Mouse (Mus musculus): ENCODE results near the gene Kcnc1. TPM values are rescaled to one million over a fixed set of nuclear protein-coding genes. Genes with fewer than 3 reads are reported as not detected.
A peak's percentile ranks its signal among the peaks of the same experiment; 100 is the strongest.

Gene Kcnc1
- polyA plus RNA-seq, 1 experiment from 2014 or later = 0.14 TPM

GRCm38 (mm10) chr7:46394933-46395332 is 1.4 kb upstream of the Kcnc1 start:
- H3K36me3 ChIP-seq = no peaks in the 10 kb centered on the region
- 41% methylated on average over 4 of the region's 4 CpGs for WGBS (ENCODE audit: insufficient replicate concordance)
- no peak overlapping the region for H3K4me3 ChIP-seq (replicated peaks)
- H3K4me1 ChIP-seq (replicated peaks) = no peaks in the 10 kb centered on the region; the same call in 1 of the 2 replicates
- H3K27ac ChIP-seq = no peak overlapping the region
- H3K27me3 ChIP-seq = peaks cover 64% of the 10 kb centered on the region
- H3K9me3 ChIP-seq (replicated peaks) = no peaks in the 10 kb centered on the region
- ATAC-seq (ENCODE audit: low read depth) (no peak), DNase-seq (no peak)
- no peak overlapping the region for H3K4me2 ChIP-seq
- H3K9ac ChIP-seq = no peak overlapping the region

GRCm38 (mm10) chr7:46395571-46395970 is 726 bp upstream of the Kcnc1 start:
- Histone ChIP-seq H3K27me3 (peaks cover 69% of the 10 kb centered on the region), H3K9ac (no peak overlapping the region), H3K4me1 (replicated peaks) (no peaks in the 10 kb centered on the region; the same call in 1 of the 2 replicates), H3K27ac (no peak overlapping the region), H3K4me2 (peak overlapping the region; percentile 62; the same call in 1 of the 2 replicates), H3K36me3 (no peaks in the 10 kb centered on the region), H3K4me3 (replicated peaks) (no peak overlapping the region), H3K9me3 (replicated peaks) (no peaks in the 10 kb centered on the region)
- WGBS (ENCODE audit: insufficient replicate concordance) = 30% methylated on average over 6 of the region's 6 CpGs
- ATAC-seq (ENCODE audit: low read depth) = no peak
- no peak for DNase-seq

GRCm38 (mm10) chr7:46396928-46397731 is 833 bp downstream of the Kcnc1 start:
- Histone ChIP-seq H3K4me1 (replicated peaks) (no peaks in the 10 kb centered on the region; the same call in 1 of the 2 replicates), H3K27me3 (peaks cover 69% of the 10 kb centered on the region), H3K4me3 (replicated peaks) (peak overlapping the region; percentile 42; the same call in 1 of the 2 replicates), H3K36me3 (no peaks in the 10 kb centered on the region), H3K9ac (no peak overlapping the region), H3K9me3 (replicated peaks) (no peaks in the 10 kb centered on the region), H3K27ac (no peak overlapping the region), H3K4me2 (peak overlapping the region; percentile 62)
- 2% methylated on average over 62 of the region's 64 CpGs for WGBS (ENCODE audit: insufficient replicate concordance)
- no peak for ATAC-seq (ENCODE audit: low read depth)
- no peak for DNase-seq

DNA sequence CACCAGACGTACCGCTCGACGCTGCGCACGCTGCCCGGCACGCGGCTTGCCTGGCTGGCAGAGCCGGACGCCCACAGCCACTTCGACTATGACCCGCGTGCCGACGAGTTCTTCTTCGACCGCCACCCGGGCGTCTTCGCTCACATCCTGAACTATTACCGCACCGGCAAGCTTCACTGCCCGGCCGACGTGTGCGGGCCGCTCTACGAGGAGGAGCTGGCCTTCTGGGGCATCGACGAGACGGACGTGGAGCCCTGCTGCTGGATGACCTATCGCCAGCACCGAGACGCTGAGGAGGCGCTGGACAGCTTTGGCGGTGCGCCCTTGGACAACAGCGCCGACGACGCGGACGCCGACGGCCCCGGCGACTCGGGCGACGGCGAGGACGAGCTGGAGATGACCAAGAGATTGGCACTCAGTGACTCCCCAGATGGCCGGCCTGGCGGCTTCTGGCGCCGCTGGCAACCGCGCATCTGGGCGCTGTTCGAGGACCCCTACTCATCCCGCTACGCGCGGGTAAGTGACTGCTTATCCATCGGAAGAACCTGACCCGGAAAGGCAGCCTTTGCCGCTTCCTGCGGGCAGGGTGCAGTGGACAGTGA is 1.5 kb downstream of the Kcnc1 start:
- no peak overlapping the region for H3K4me3 ChIP-seq (replicated peaks)
- no peak overlapping the region for H3K4me2 ChIP-seq
- no peak overlapping the region for H3K9ac ChIP-seq
- 12% methylated on average over 70 of the region's 70 CpGs for WGBS (ENCODE audit: insufficient replicate concordance)
- no peak for ATAC-seq (ENCODE audit: low read depth)
- no peak overlapping the region for H3K27ac ChIP-seq
- H3K9me3 ChIP-seq (replicated peaks) = no peaks in the 10 kb centered on the region
- no peak for DNase-seq
- H3K36me3 ChIP-seq = no peaks in the 10 kb centered on the region
- no peaks in the 10 kb centered on the region; the same call in 1 of the 2 replicates for H3K4me1 ChIP-seq (replicated peaks)
- peaks cover 69% of the 10 kb centered on the region for H3K27me3 ChIP-seq

DNA sequence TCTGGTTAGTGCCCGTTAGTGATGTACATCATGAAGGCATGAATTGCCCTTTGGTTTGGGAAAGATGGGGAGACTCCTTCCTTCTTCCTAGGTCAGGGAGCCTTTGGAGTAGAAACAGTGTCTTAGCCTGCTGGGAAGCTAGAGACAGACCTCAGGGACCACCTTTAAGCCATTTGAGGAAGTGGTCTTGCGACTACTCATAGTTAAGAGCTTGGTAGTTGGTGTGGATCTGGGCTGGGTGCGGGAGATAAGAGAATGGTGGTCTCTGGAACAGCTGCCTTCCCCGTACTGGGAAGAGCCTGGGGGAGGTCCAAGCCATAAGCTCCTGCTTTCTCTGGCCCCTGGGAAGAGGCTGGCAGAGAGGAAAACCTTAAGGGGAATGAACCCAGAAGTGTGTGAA is 2.3 kb downstream of the Kcnc1 start:
- DNase-seq (no peak), ATAC-seq (ENCODE audit: low read depth) (no peak)
- Histone ChIP-seq H3K9me3 (replicated peaks) (no peaks in the 10 kb centered on the region), H3K27ac (no peak overlapping the region), H3K27me3 (peaks cover 68% of the 10 kb centered on the region), H3K36me3 (no peaks in the 10 kb centered on the region), H3K4me3 (replicated peaks) (no peak overlapping the region), H3K9ac (no peak overlapping the region), H3K4me2 (no peak overlapping the region), H3K4me1 (replicated peaks) (no peaks in the 10 kb centered on the region; the same call in 1 of the 2 replicates)
- WGBS (ENCODE audit: insufficient replicate concordance) = 20% methylated on average over 4 of the region's 4 CpGs

- H3K9ac ChIP-seq = no peak overlapping the region
- H3K4me1 ChIP-seq (replicated peaks) = no peaks in the 10 kb centered on the region; the same call in 1 of the 2 replicates
- H3K4me2 ChIP-seq = no peak overlapping the region
- peaks cover 57% of the 10 kb centered on the region for H3K27me3 ChIP-seq
- DNase-seq (no peak), ATAC-seq (ENCODE audit: low read depth) (no peak)
- H3K4me3 ChIP-seq (replicated peaks) = no peak overlapping the region
- no peaks in the 10 kb centered on the region for H3K9me3 ChIP-seq (replicated peaks)
- WGBS (ENCODE audit: insufficient replicate concordance) = 79% methylated on average over 1 of the region's 1 CpGs
- H3K36me3 ChIP-seq = no peaks in the 10 kb centered on the region
- no peak overlapping the region for H3K27ac ChIP-seq
These were observed 3.4 kb downstream of the Kcnc1 start for GRCm38 (mm10) chr7:46399676-46400075.

DNA sequence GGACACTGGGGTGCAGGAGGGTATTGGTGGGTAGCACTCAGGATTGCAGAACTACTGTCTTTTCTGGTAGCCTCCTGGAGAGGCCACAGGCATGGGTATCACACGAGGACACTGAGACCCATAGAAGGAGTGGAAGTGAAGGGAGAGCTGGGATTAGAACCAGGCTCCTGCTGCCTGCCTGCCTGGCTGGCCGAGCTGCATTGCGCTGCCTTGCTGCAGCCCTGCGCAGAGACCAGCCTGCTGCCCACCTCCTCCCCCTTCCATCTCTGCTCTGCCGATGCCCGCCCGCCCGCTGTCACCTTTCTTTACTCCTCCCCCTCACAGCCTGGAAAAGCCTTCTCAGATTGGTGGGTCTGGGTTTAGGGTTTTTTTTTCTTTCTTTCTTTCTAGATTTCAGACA is 4.0 kb downstream of the Kcnc1 start:
- Histone ChIP-seq H3K4me2 (no peak overlapping the region), H3K9me3 (replicated peaks) (no peaks in the 10 kb centered on the region), H3K36me3 (no peaks in the 10 kb centered on the region), H3K27ac (no peak overlapping the region), H3K4me1 (replicated peaks) (no peaks in the 10 kb centered on the region; the same call in 1 of the 2 replicates), H3K4me3 (replicated peaks) (no peak overlapping the region), H3K9ac (no peak overlapping the region), H3K27me3 (peaks cover 51% of the 10 kb centered on the region)
- 43% methylated on average over 8 of the region's 8 CpGs for WGBS (ENCODE audit: insufficient replicate concordance)
- no peak for ATAC-seq (ENCODE audit: low read depth)
- DNase-seq = no peak

DNA sequence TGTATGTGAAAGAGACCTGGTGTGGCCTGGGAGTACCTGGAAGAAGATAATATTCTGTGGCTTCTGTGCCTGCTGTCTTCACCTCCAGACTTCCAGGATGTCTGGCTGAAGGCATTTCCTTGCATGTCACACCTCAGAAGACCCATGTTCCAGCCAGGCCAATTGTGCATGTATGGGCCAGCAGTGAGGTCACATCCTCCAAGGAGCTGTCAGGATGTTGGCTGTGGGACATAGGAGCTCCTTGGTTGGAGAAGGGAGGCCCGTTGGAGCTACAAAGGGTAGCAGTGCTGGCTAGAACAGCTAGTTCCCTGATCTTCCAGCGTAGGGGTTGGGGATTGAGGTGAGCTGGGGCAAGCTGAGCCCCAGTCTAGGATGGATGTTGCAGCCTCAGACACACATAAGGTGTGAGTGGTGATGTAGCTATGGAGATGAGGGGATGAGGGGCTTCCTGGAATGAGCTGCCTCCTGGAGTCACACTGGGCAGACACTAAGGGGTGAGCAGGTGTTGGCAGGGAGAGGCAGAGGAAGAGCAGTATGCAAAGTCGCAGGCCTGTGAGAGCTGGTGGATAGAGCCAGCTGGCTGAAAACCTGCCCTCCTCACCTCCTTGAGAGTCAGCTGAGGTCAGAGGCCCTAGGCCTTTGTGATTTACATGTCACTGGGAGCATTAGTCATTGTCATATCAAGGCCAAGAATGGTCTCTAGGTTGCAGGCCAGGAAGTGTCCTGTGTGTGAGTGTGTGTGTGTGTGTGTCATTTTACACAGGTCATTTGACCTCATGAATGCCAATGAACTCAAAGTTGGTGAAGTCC is 5.3 kb downstream of the Kcnc1 start:
- Histone ChIP-seq H3K27me3 (peaks cover 38% of the 10 kb centered on the region), H3K4me2 (no peak overlapping the region)

GRCm38 (mm10) chr7:46403616-46404485 is 7.6 kb downstream of the Kcnc1 start:
- Histone ChIP-seq H3K4me2 (no peak overlapping the region), H3K9ac (no peak overlapping the region), H3K36me3 (no peaks in the 10 kb centered on the region), H3K4me1 (replicated peaks) (no peaks in the 10 kb centered on the region), H3K9me3 (replicated peaks) (no peaks in the 10 kb centered on the region), H3K27ac (no peak overlapping the region), H3K4me3 (replicated peaks) (no peak overlapping the region), H3K27me3 (peaks cover 16% of the 10 kb centered on the region)
- ATAC-seq (ENCODE audit: low read depth) (no peak), DNase-seq (no peak)
- WGBS (ENCODE audit: insufficient replicate concordance) = 64% methylated on average over 15 of the region's 15 CpGs

More for the DNA sequence above, 5.3 kb downstream of the Kcnc1 start:
- H3K27ac ChIP-seq = no peak overlapping the region
- no peak overlapping the region for H3K4me3 ChIP-seq (replicated peaks)
- DNase-seq = no peak
- H3K4me1 ChIP-seq (replicated peaks) = no peaks in the 10 kb centered on the region; the same call in 1 of the 2 replicates
- 50% methylated on average over 3 of the region's 3 CpGs for WGBS (ENCODE audit: insufficient replicate concordance)
- H3K9me3 ChIP-seq (replicated peaks) = no peaks in the 10 kb centered on the region
- ATAC-seq (ENCODE audit: low read depth) = no peak
- H3K9ac ChIP-seq = no peak overlapping the region
- H3K36me3 ChIP-seq = no peaks in the 10 kb centered on the region

- Histone ChIP-seq H3K4me2 (no peak overlapping the region), H3K4me1 (replicated peaks) (no peaks in the 10 kb centered on the region), H3K27ac (no peak overlapping the region), H3K36me3 (no peaks in the 10 kb centered on the region), H3K9me3 (replicated peaks) (no peaks in the 10 kb centered on the region), H3K9ac (no peak overlapping the region), H3K4me3 (replicated peaks) (no peak overlapping the region), H3K27me3 (peaks cover 7% of the 10 kb centered on the region)
- ATAC-seq (ENCODE audit: low read depth) (no peak), DNase-seq (no peak)
- WGBS (ENCODE audit: insufficient replicate concordance) = 65% methylated on average over 7 of the region's 7 CpGs
These were observed 8.5 kb downstream of the Kcnc1 start for GRCm38 (mm10) chr7:46404756-46405155.

Data from liver, embryonic 13.5 days (tissue).